Mouse (Mus musculus) T-helper 1 cell (primary cell): ENCODE data around the gene Sema3g.

Experiments used
- in situ Hi-C: fragments of 300-600 bp; cut with MboI, MseI; formaldehyde crosslinking; loops from one replicate; pipeline ENCODE4 v1.15.1; 2025; ENCODE audit warnings: high pct_unique_total_duplicates

Sema3g gene

DNA sequence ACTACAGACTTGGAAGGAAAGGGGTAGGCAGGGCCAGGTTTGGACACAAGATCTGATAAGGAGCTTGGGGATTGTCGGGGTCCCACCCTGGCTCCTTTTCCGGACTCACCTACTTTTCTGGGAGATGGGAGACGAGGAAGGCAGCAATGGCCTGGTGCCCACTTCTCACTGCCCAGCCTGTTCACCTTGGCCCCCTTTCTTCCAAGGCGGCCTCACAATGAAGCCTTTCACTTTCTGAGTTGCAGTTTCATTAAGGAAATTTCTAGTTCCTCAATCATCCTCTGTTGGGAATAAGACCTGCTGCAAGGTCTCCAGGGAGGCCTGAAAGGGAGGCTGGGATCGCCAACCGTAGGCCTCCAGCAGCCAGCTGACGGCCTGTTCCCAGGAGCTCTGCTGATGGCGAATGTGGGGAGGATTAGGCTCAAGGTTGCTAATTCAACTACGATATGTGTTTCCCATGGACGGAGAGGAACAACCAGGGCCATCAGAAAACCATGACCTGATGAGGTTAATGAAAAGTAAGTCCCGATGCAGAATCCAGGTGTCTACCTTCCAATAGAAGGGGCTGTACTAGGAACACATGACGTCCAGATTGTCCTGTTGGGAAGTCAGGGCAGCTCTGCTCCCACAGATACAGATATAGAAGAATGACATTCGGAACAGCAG lies 14.9 kb downstream of the Sema3g start:
- in situ Hi-C loops: no loop called here

DNA sequence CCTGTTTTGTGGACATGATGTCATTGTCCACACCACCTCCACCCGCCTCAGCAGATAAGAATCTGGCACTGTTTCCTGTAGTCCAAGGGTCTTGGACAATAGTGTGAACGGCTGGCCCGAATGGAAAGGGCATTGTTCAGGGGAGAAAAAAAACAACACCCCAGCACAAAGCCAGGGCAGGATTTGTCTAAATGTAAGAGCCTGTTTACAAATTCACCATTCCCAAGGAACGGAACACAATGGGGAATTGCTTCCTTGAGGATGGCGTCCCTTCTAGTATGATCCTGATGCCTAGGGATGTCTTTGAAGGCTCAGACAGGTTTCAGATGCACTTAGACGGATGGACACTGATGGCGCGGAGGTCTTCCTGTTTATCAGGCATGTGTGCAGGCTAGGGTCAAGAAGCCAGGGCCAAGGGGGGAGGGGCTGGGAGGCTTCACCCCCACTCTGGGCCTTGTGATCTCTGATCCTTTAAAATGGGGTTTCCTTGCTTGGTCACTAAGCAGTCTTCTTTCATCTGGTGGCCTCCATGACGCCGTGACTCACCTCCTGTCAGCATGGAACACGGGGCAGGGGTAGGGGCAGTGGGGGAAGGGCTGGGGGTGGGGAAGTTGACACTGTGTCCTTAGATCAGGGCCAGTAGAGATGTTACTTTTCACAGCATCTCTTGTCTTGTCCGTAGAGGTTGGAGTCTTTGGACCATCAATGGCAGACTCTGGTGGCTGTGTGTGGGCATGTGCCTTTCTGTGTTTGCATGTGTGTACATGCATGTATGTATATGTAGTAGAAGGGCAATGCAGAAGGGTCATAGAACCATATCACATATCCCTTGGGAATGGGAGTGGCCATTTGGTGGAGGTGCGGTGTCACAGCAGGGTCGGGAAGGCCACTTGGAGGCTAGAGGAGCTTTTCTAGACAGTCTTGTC lies 15.7 kb downstream of the Sema3g start:
- in situ Hi-C loops: no loop called here

DNA sequence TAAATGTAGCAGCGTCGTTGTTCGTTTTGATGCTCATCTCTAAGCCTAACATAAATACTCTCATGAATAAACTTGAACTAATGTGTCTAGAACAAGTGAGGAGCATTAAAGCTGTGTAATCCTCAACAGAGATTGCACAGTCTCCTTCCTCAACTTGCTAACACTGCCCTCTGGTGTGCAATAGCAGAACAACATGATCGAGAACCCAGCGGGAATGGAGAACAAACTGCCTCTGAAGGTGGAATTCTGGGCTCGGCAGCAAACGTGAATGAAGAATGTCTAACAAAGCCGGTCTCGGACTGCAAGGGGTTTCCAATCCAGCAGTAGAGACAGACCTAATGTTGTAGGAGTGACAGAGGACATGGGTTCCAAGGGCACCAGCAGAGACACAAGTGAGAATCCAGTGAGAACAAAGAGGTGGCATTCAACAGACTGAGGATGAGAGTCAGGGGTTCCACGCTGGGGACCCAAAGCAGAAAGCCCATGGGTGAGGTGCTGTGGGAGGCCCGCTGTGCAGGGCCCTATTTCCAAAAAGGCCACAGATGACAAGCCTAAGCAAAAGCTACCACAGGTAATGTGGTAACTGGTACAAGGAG lies 16.4 kb downstream of the Sema3g start:
- in situ Hi-C loops: no loop called here

DNA sequence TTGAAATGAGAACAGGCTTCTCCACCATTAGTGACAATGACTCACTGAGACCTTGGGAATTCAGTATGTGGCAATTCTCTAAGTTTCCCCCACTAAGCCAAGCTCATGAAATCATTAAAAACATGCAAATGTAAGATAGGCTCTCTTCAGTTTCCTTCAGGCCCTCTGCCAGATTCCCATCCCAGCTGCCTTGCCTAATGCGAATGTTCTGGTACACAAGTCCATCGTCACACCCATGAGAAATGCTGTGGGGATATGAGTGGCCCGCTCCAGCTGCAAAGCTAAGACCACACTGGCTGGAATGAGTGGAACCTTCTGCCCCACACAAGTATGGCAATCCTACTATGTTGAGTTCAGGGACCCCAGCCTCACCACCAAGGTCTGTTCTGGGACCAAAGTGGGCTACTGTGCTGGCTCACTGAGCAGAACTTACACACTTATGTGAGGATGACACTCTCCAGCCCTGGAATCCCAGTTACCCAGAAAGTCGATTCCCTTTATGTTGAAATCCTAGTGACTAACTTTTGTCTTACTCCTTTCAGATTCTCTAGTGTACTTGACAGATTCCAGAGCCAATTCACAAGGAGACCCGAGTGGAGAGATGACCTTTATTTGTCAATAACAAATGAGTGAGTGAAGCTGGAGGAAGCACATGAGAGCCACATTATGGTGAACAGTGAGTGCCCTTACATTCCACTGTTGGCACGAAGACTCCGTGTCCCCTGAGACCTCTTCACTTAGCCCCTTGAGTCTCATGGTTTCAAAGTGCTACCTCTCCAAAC lies 19.6 kb downstream of the Sema3g start:
- in situ Hi-C loops: no loop called here

DNA sequence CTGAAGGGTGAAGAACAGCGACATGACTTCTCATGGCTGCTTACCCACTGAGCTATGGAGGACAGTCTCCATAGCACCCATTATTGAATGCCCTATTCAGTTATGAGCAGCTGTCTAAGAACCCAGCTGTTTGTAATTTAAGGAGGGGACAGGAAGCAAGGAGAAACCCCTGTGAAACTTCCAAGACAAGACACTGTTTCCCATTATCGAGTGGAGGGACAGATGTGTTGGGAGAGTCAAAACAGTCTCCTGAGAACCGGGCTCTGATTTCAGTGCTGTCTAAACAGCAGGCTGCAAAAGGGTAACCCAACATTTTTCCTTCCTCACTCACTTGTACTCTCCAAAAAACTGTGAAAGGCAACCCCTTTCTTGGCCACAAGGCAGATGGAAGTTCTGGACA lies 22.9 kb downstream of the Sema3g start:
- in situ Hi-C loops: no loop called here

DNA sequence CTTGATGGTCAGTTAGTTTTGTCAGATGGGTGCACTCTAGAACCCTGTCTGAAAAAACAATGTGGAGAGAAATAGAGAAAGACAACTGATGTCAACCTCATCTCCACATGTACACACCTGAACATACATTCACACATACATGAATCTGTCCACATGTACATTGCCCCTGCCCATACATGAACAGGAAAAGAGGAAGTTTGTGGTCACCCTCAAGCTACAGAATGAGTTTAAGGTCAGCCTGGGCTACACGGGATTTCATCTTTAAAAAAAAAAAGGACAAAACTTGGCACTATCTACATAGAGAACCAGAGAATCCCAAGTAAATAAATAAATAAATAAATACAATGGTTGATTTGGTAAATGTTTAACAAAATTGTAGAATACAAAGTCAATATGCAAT lies 27.1 kb downstream of the Sema3g start:
- in situ Hi-C loops: no loop called here

DNA sequence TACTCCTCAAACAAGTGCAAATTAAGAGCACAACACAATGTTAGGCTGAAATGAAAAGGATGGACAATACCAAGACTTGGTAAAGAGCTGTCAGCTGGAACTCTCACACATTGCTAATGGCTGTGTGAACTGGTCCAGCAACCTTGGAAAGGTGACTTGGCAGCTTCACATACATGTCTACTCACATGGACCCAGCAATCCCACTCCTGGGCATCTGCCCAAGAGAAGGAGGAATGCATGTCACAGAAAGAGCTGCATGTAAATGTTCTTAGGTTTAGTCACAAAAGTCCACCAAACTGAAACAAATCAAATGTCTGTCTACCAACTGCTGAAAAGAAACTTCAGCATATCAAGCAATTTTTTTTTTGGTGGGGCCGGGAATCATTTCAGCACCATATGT lies 28.3 kb downstream of the Sema3g start:
- in situ Hi-C loops: no loop called here

DNA sequence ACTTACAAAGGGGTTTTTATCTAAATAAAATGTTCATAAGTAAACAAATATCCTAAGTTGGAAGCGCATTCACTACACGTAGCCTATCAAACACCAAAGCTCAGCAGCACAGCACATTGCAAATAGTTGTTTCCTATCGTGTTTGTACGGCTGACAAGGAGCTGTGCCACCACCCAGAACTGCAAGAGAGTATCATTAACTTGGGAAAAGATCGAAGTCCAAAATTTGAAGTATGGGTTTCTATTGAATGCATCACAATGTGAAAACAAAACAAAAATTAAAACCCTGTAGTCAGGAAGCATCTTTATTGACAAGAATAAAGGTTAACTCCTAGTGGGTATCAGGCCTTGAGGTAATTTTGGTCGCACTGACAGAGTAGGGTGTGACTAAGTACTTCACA lies 30.7 kb downstream of the Sema3g start:
- in situ Hi-C loops: no loop called here

DNA sequence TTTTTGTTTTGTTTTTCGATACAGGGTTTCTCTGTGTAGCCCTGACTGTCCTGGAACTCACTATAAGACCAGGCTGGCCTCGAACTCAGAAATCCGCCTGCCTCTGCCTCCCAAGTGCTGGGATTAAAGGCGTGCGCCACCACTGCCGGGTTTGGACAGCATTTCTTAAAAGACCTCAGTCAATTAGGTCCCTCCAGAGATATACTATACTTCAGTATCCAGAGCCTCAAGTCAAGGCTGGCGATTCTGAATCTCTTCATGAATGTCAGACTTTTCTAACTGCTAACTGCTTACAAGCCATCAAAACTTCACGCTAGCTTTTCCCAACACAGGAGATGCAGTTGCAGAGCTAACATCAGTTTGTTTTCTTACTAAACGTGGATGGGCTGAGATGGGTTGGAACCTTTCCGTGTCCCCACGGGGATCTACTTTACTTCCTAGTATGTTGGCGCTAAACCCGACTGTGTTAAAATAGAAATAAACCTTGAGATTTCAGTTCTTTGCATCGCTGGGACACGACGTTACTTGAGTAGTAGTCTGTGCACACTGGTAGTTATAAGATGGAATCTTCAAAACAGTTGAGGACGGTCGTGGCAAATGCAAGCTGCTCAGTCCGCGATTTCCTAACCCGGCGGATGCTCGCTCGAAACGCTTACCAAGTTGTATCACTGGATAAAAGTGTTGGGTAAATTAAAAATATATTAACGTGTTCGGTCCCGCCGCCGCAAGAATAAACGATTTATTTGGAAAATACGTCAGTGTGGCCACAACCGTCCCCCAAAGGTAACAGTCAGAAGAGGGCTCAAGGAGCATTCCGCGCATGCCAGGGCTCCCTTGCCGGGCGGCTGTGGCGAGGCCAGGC lies 32.8 kb downstream of the Sema3g start:
- in situ Hi-C loops: no loop called here

DNA sequence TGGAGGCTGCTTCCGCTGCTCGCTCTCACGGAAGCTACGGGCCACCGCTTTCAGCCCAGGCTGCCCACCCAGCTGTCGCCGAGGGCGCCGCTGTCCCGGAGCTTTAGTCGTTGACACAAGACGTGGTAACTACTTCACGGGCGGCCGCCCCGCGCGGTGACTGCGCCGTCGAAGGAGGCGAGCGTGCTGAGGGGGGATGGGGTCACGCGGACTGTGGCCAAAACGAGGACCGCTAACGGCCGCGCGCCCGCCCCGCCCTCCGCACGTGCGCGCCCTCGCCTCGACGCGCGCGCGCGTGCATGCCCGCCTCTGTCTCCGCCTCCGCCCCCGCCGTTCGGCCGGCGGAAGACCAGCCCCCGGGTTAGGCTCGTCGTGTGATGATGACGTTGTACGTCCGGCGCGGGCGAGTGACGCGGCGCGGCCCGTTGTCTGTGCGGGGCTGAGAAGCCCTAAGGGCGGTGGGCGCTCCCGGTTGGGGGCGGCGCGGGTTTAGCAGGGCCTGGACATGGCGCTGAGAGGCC lies 33.5 kb downstream of the Sema3g start, which contains the start of the genes Phf7 and Bap1:
TSS of gene Phf7 (minus strand) at position 234 of the 521 bp plus-strand sequence.
TSS of gene Bap1 (plus strand) at position 367 of the 521 bp plus-strand sequence.
- in situ Hi-C loops: no loop called here

DNA sequence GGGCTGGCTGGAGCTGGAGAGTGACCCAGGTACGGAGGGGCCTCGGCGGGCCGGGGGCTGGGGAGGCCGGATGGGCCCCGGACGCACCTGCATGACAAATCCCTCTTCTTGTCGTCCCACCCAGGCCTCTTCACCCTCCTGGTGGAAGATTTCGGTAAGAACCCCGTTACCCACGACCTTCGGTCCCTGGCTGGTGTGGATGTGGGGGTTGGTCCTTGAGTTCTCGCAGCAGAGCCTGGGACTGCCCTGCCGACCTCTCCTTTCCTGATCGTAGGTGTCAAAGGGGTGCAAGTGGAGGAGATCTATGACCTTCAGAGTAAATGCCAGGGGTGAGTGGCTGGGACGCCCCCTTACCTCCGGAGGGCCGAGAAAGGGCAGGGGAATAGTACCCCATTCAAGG lies 34.0 kb downstream of the Sema3g start:
- in situ Hi-C loops: no loop called here

DNA sequence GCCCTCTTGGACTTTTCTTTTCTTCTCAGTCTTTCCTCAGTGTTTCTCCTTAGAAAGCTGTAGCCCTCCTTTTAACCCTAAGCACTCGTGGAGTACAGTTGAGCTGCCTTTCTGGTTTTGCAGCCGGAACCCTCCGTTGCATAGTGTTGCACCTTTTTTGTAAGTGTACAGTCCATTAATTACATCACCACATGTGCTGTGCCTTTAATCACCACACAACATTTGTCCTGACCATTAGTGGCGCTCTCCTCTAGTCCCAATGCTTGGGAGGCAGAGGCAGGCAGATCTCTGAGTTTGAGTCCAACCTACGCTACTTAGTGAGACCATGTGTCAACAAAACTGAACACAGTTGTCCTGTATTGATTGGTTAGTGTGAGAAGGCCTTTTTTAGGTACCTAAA lies 34.4 kb downstream of the Sema3g start:
- in situ Hi-C loops: no loop called here

DNA sequence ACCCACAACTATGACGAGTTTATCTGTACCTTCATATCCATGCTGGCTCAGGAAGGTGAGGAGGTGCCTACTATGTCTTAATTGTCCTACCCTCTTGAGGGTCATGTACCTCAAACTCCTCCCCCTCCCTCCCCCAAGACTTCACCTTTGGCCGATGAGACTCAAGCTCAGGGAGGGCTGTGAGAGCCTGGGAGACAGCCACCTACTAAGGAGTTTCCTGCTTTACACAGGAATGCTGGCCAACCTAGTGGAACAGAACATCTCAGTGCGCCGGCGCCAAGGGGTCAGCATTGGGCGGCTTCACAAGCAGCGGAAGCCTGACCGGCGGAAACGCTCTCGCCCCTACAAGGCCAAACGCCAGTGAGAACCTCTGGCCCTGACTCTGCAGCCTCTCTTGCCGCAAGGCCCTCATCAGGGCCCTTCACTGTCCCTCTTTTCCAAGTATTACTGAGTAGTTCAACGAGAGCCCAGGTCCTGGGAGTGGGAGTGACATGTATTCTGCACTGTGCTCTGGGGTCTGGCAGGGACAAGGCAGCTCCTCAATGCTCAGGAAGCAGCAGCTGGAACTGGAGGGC lies 40.9 kb downstream of the Sema3g start:
- in situ Hi-C loops: no loop called here

DNA sequence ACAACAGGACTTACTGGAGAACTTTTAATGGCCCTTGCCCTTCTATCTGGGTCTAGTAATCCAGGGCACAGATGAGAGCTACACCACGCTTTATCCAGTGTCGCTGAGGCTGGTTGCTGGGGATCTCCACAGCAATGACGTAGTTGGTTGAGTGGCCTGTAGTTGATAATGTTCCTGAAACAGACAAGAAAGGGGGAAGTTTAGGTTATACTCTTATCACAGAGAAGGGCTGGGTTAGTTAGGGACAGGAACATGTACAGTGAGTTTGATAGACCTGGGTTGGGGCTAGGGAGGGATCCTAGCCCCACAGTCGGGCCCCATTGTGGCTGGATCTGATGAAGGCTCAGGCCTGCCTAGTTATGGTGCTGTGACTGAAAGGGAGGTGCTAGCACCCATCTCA lies 42.7 kb downstream of the Sema3g start:
- in situ Hi-C loops: no loop called here

DNA sequence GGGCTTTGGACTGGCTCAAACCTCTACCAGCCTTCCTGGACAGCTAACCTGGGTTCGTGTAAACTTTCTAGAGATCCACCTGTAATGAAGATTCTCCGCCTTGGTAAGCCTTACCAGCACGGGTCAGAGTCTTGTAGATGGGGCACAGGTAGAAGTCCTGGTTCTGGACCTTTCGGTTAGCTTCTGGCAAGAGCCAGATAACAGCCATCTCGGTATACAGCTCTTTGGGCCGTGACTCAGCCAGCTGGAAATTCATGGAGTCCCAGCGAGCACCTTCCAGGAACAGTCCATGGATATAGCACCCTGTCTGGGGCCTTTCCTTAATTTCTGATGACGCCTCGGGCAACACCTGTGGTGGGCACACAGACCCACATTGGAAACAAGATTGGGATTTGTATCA lies 43.3 kb downstream of the Sema3g start:
- in situ Hi-C loops: no loop called here

DNA sequence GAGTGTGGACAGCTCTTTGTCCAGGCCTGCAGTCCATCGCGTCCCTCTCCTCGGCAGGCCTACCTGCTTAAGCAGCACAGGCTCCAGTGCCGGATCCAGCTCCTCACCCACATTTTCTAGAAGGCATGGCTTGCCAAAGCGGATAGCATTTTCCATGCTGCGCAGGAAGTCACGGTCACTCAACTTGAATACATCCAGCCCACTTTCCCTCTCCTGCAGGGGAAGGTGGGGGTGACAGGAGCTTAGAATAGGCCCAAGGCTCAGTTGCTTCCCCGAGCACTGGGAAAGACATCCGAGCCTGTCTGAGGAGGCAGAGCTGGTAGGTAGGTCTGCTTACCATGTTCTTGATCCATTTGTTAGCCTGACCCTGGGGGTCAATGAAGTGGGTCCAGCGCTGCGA lies 50.0 kb downstream of the Sema3g start:
- in situ Hi-C loops: no loop called here

DNA sequence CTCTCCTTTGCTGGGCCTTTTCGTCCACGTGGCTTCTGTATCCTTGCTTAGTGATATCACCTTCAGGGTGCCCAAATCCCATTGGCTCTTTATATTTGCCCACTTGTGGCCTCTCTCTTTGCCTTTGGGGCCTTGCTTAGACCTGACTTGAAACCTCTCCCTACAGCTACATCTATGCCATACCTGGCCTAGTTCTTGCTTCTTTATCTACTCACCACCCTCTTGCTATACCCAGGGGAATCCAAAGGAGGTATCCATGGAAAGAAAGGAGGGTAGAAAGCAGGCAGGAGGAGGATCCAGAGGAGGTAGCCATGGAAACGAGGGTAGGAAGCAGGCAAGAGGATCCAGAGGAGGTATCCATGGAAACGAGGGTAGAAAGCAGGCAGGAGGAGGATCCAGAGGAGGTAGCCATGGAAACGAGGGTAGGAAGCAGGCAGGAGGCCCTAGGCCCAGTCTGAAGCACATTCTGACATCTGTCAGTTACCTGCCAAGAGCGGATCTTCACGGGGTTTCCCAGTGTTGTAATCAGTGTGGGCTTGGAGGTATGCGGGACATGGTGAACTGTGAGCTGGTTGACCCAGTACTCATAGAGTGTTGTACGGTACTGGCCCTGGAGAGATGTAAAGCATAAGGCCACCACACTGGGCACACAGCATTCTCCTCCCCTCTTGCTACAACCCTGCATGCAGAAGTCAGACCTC lies 50.8 kb downstream of the Sema3g start:
- in situ Hi-C loops: no loop called here

DNA sequence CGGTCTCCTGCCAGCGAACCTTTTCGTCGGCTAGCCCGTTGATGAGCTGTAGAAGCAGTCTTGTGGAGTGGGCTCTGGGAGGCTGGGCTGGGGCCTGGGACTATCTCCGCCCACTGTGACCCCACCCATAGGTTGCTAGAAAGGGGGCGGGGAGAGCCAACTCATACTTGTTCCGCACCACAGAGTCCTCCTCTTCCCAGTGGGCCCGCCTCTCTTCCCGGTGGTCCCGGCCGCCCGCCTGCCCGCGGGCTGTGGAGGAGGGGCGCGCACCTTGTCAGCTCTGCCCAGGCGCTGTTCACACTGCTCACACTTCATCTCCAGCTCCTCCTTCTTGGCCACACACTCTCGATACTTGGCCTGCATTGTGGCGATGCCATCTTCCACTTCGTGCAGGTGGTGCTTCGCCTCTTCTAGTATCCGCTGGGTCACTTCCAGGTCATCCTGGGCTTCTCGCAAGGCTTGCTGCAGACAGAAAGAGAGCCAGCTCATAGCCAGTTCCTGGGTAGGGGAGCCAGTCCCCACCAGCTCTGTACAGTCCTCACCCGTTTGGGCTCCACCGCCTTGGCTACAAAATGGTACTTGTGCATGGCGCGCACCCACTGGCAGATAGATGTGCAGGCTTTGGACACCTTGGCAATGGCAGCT lies 51.9 kb downstream of the Sema3g start:
- in situ Hi-C loops: loop anchor here (5.0 kb wide), 1 partner anchor 203 kb away; no protein-coding TSS in a partner anchor

DNA sequence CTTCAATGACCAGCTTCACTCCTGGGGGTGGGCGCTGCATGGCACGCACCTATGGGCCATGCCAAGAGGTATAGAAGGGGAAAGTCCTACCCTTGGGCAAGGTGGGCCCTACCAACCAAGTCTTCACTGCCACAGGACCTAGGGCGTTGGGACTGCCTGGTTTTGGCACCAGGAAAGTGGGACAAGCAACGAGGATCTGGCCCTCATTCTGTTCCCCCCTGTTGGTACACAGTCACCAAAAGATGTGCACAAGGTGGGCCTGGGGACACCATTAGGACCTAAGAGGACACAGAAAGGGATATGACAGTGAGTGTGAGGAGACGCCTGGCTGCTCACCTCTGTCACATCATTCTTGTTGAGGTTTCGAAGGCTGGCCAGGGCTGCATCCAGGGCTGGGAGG lies 53.5 kb downstream of the Sema3g start:
- in situ Hi-C loops: loop anchor here (5.0 kb wide), 1 partner anchor 201 kb away; no protein-coding TSS in a partner anchor
